Mouse (Mus musculus): ENCODE data around the gene Rps12. TPM values are rescaled to one million over a fixed set of nuclear protein-coding genes. Genes with fewer than 3 reads are reported as not detected.

Rps12 gene
- 80.6 and 89.4 TPM in 2 replicates for polyA plus RNA-seq (2015; fragmentation: Nextera tagmentation; extraction: Ambion mirVana)

GRCm38 (mm10) chr10:23787062-23787821 is at the start of gene Rps12:
Gene Rps12 (minus strand): TSS chr10:23787275.
- WGBS, result under 1% methylated on average over 51 of the region's 51 CpGs
- ATAC-seq (replicated peaks; ENCODE audit: extremely low read depth, insufficient read depth, low FRiP score), result peak; percentile 96

GRCm38 (mm10) chr10:23836003-23836964 is 49.2 kb upstream of the Rps12 start:
- Histone ChIP-seq H3K27me3 (ENCODE audit: control insufficient read depth, insufficient read depth, low read length) (no peaks in the 10 kb centered on the region), H3K4me3 (ENCODE audit: low read length) (no peak overlapping the region), H3K36me3 (ENCODE audit: control insufficient read depth, insufficient read depth) (no peaks in the 10 kb centered on the region), H3K27ac (ENCODE audit: low read length) (no peak overlapping the region), H3K9me3 (replicated peaks; ENCODE audit: control insufficient read depth, low read length) (no peaks in the 10 kb centered on the region), H3K9ac (ENCODE audit: low read length) (no peak overlapping the region), H3K4me1 (ENCODE audit: control insufficient read depth, insufficient read depth, low read length) (no peaks in the 10 kb centered on the region), H3K4me2 (ENCODE audit: low read depth, low read length) (no peak overlapping the region)
- 52% methylated on average over 9 of the region's 9 CpGs for WGBS
- ATAC-seq (replicated peaks; ENCODE audit: extremely low read depth, insufficient read depth, low FRiP score), result no peak

More at GRCm38 (mm10) chr10:23787062-23787821, at the start of gene Rps12:
- Histone ChIP-seq H3K4me3 (ENCODE audit: low read length) (peak within 1 kb of the TSS; percentile 94), H3K4me2 (ENCODE audit: low read depth, low read length) (peak within 1 kb of the TSS; percentile 89), H3K27ac (ENCODE audit: low read length) (peak within 1 kb of the TSS; percentile 81), H3K9ac (ENCODE audit: low read length) (peak within 1 kb of the TSS; percentile 95), H3K9me3 (replicated peaks; ENCODE audit: control insufficient read depth, low read length) (no peaks in the 10 kb centered on the region), H3K27me3 (ENCODE audit: control insufficient read depth, insufficient read depth, low read length) (no peaks in the 10 kb centered on the region), H3K4me1 (ENCODE audit: control insufficient read depth, insufficient read depth, low read length) (peaks cover 20% of the 10 kb centered on the region), H3K36me3 (ENCODE audit: control insufficient read depth, insufficient read depth) (peaks cover 24% of the 10 kb centered on the region)

DNA sequence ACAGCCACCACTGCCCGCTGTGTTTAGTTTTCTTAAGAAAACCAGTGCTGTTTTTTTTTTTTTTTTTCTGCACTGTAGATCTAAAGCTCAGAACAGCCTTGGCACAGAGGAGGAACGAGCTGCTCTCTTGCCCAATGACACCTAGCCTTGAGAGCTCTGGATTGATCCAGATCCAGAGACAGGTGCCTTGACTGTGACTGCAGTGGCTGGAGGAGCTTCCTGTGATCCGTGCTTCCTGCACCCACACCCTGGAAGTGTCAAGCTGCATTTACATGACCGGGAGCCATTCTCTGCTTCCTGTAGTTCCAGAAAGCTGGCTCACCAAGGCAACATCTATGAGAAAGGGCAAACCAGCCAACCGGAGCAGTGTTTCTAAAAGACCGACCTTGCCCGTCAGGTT is 39.4 kb upstream of the Rps12 start:
- Histone ChIP-seq H3K36me3 (ENCODE audit: control insufficient read depth, insufficient read depth) (peaks cover 30% of the 10 kb centered on the region), H3K4me2 (ENCODE audit: low read depth, low read length) (no peak overlapping the region), H3K27ac (ENCODE audit: low read length) (no peak overlapping the region), H3K4me3 (ENCODE audit: low read length) (no peak overlapping the region), H3K27me3 (ENCODE audit: control insufficient read depth, insufficient read depth, low read length) (no peaks in the 10 kb centered on the region), H3K9me3 (replicated peaks; ENCODE audit: control insufficient read depth, low read length) (no peaks in the 10 kb centered on the region), H3K4me1 (ENCODE audit: control insufficient read depth, insufficient read depth, low read length) (no peaks in the 10 kb centered on the region), H3K9ac (ENCODE audit: low read length) (no peak overlapping the region)
- WGBS, result 81% methylated on average over 7 of the region's 7 CpGs
- ATAC-seq (replicated peaks; ENCODE audit: extremely low read depth, insufficient read depth, low FRiP score), result no peak

DNA sequence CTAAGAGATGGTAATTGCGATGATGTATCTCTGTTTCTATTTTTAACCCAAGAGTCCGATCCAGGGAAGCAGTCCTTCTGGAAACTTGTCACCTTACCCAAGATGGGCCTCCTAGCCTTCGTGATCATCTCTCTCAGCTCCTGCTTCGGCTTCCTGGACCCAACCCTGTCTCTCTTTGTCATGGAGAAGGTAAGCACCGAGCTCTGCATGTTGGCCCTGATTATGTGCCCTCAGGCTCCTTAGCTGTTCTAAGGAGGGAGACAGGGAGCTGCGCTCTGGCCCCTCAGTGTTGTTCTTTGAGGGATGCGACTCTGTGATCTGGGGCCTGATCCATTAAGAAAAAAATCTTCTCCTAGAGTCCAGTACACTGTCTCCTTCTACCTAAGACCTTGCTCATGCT is 29.2 kb upstream of the Rps12 start:
- H3K36me3 ChIP-seq (ENCODE audit: control insufficient read depth, insufficient read depth), result peaks cover 17% of the 10 kb centered on the region; the same call in 1 of the 2 replicates
- no peak overlapping the region for H3K27ac ChIP-seq (ENCODE audit: low read length)
- no peak for ATAC-seq (replicated peaks; ENCODE audit: extremely low read depth, insufficient read depth, low FRiP score)
- H3K4me3 ChIP-seq (ENCODE audit: low read length), result no peak overlapping the region
- H3K9ac ChIP-seq (ENCODE audit: low read length), result no peak overlapping the region
- WGBS, result 69% methylated on average over 7 of the region's 7 CpGs
- H3K9me3 ChIP-seq (replicated peaks; ENCODE audit: control insufficient read depth, low read length), result no peaks in the 10 kb centered on the region
- no peak overlapping the region for H3K4me2 ChIP-seq (ENCODE audit: low read depth, low read length)
- H3K27me3 ChIP-seq (ENCODE audit: control insufficient read depth, insufficient read depth, low read length), result no peaks in the 10 kb centered on the region
- H3K4me1 ChIP-seq (ENCODE audit: control insufficient read depth, insufficient read depth, low read length), result no peaks in the 10 kb centered on the region

GRCm38 (mm10) chr10:23815168-23815567 is 28.1 kb upstream of the Rps12 start:
- no peak overlapping the region for H3K4me2 ChIP-seq (ENCODE audit: low read depth, low read length)
- no peaks in the 10 kb centered on the region for H3K4me1 ChIP-seq (ENCODE audit: control insufficient read depth, insufficient read depth, low read length)
- H3K4me3 ChIP-seq (ENCODE audit: low read length), result no peak overlapping the region
- no peak overlapping the region for H3K27ac ChIP-seq (ENCODE audit: low read length)
- no peaks in the 10 kb centered on the region for H3K27me3 ChIP-seq (ENCODE audit: control insufficient read depth, insufficient read depth, low read length)
- peaks cover 17% of the 10 kb centered on the region; the same call in 1 of the 2 replicates for H3K36me3 ChIP-seq (ENCODE audit: control insufficient read depth, insufficient read depth)
- no peak for ATAC-seq (replicated peaks; ENCODE audit: extremely low read depth, insufficient read depth, low FRiP score)
- 41% methylated on average over 1 of the region's 1 CpGs for WGBS
- no peaks in the 10 kb centered on the region for H3K9me3 ChIP-seq (replicated peaks; ENCODE audit: control insufficient read depth, low read length)
- H3K9ac ChIP-seq (ENCODE audit: low read length), result no peak overlapping the region

DNA sequence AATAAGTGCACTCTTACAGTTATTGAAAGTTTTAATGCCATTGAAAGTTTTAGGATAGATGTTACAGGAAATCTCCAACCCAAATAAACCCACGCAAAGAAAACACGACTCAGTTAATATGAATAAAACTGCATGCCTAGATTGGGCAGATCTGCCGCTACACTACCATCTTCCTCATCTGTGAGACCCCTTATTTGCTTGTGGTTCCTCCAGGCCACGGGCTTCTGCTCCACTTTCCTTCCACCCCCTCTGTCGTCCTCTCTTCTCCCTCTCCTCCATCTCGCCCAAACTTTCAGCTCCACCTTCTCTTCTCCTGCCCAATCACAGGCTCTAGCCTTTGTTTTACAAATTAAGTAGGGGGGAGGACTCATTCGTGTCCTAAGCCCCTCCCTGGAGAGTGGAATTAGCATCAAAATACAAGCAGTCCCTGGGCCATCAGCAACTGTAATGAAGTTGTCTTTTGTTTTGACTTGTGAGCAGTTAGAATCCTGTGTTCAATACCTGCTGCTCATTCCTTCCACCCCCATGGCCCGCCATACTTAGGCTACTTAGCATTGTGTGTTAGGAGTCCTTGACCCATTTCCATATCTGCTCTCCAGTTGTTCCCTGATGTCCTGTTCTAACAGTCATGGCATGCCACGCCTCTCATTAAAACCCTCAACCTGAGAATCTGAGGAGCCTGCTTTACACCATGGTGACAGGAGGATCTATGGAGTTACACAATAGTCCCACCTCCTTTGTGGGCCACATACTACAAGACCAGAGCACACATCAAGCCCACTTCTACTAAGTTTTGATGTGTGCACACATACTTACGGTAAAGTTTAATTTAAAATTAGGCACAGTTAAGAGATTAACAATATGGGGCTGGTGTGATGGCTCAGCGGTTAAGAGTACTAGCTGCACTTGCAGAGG is 26.0 kb upstream of the Rps12 start:
- Histone ChIP-seq H3K4me1 (ENCODE audit: control insufficient read depth, insufficient read depth, low read length) (no peaks in the 10 kb centered on the region), H3K9ac (ENCODE audit: low read length) (no peak overlapping the region), H3K27ac (ENCODE audit: low read length) (no peak overlapping the region), H3K4me3 (ENCODE audit: low read length) (no peak overlapping the region), H3K36me3 (ENCODE audit: control insufficient read depth, insufficient read depth) (0 out of 2 replicates have a peak, but pooled peaks cover 12% of the 10 kb centered on the region), H3K27me3 (ENCODE audit: control insufficient read depth, insufficient read depth, low read length) (no peaks in the 10 kb centered on the region), H3K4me2 (ENCODE audit: low read depth, low read length) (no peak overlapping the region), H3K9me3 (replicated peaks; ENCODE audit: control insufficient read depth, low read length) (no peaks in the 10 kb centered on the region)
- ATAC-seq (replicated peaks; ENCODE audit: extremely low read depth, insufficient read depth, low FRiP score), result no peak
- 68% methylated on average over 11 of the region's 11 CpGs for WGBS

DNA sequence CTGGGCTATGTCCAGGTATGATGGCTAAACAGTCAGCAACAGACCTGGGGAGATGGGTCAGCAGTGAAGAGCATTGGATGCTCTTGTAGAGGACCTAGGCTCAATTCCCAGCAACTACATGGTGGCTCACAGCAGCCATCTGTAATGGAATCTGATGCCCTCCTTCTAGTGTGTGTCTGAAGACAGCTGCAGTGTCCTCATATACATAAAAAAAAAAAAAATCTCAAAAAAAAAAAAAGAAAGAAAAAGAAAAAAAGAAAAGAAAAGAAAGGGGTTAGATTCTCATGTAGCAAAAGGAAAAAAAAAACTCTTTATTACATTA is 25.3 kb upstream of the Rps12 start:
- no peaks in the 10 kb centered on the region for H3K27me3 ChIP-seq (ENCODE audit: control insufficient read depth, insufficient read depth, low read length)
- no peak for ATAC-seq (replicated peaks; ENCODE audit: extremely low read depth, insufficient read depth, low FRiP score)
- no peak overlapping the region for H3K4me3 ChIP-seq (ENCODE audit: low read length)
- H3K4me1 ChIP-seq (ENCODE audit: control insufficient read depth, insufficient read depth, low read length), result no peaks in the 10 kb centered on the region
- H3K36me3 ChIP-seq (ENCODE audit: control insufficient read depth, insufficient read depth), result 0 out of 2 replicates have a peak, but pooled peaks cover 13% of the 10 kb centered on the region
- no peak overlapping the region for H3K27ac ChIP-seq (ENCODE audit: low read length)
- no peak overlapping the region for H3K9ac ChIP-seq (ENCODE audit: low read length)
- no peaks in the 10 kb centered on the region for H3K9me3 ChIP-seq (replicated peaks; ENCODE audit: control insufficient read depth, low read length)
- no peak overlapping the region for H3K4me2 ChIP-seq (ENCODE audit: low read depth, low read length)

DNA sequence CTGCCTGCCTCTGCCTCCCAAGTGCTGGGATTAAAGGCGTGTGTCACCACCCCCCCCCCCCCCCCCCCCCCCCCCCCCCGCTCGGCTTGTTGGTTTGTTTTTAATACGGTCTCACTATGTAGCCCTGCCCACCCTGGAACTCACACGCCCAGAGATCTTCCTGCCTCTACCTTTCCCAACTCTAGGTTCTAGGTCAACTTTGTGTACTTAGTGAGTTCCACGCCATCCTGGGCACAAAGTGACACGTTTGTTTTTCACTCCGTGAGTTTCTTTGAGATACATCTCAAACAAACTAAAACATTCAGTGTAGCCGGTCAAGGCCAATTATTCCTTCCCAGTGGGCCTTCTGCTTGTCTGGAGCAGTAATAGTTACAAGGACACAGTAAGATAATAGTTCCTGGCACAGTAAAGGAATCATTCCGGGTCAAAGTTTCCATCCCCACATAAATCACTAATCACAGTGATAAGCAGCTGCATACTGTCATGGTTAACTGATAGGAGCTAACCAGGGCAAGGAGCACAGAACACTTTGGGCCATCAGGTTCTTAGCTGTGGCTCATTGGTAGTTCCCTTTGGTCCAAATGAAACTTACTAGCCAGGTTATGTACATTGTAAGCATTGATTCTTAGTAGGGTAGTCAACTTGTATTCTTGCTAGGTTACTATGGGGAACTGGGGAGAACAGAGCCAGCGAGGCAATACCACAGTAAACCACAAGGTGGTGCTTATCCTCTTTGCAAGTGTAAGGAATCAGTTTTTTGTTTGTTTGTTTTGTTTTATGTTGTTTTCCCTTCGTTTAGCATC is 24.8 kb upstream of the Rps12 start:
- Histone ChIP-seq H3K4me3 (ENCODE audit: low read length) (no peak overlapping the region), H3K36me3 (ENCODE audit: control insufficient read depth, insufficient read depth) (0 out of 2 replicates have a peak, but pooled peaks cover 13% of the 10 kb centered on the region), H3K4me2 (ENCODE audit: low read depth, low read length) (no peak overlapping the region), H3K9me3 (replicated peaks; ENCODE audit: control insufficient read depth, low read length) (no peaks in the 10 kb centered on the region), H3K9ac (ENCODE audit: low read length) (no peak overlapping the region), H3K27ac (ENCODE audit: low read length) (no peak overlapping the region), H3K27me3 (ENCODE audit: control insufficient read depth, insufficient read depth, low read length) (no peaks in the 10 kb centered on the region), H3K4me1 (ENCODE audit: control insufficient read depth, insufficient read depth, low read length) (no peaks in the 10 kb centered on the region)
- WGBS, result 69% methylated on average over 9 of the region's 12 CpGs
- no peak for ATAC-seq (replicated peaks; ENCODE audit: extremely low read depth, insufficient read depth, low FRiP score)

Measured in heart, embryonic 16.5 days (tissue).